Mouse (Mus musculus): ENCODE data around the gene Utp20.
"Not testable (repeated sequence)": the region's sequence is repeated elsewhere in the genome, so short reads cannot be mapped to it uniquely, and the experiment has no call there.

Gene Utp20

DNA sequence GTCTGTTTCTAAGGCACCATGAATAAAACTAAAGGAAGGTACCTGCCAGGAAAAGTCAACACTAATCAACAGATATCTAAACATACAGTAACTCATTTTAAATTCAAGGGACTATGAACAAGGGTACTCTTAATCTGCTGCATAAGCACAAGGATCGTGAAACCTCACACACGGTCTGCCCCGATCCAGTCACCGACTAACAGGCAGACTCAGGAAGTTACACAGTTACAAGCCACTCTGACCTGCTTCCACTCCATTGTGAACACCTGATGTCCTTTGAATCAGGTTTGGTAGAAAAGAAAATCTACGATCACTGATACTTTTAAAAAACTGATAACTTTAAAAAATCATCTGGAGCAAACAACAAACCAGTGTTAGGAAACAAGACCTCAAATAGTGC, 42.7 kb downstream of the Utp20 start:
- in situ Hi-C loops (cut with MboI), result no loop called here

DNA sequence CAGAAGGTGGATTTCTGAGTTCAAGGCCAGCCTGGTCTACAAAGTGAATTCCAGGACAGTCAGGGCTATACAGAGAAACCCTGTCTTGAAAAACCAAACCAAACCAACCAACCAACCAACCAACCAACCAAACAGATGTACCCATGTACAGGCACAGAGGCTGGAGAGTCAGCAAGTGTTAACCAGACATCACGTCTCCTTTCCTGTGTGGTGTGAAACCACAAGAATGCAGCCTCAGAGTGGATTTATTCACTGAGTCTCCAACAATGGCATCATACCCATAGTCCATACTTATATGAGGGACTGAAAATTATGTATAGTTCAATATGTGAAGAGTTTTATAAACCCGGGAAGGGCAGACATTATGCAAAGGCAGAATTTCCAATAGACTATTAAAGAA, 43.5 kb downstream of the Utp20 start:
- in situ Hi-C loops (cut with MboI), result not testable (repeated sequence)

DNA sequence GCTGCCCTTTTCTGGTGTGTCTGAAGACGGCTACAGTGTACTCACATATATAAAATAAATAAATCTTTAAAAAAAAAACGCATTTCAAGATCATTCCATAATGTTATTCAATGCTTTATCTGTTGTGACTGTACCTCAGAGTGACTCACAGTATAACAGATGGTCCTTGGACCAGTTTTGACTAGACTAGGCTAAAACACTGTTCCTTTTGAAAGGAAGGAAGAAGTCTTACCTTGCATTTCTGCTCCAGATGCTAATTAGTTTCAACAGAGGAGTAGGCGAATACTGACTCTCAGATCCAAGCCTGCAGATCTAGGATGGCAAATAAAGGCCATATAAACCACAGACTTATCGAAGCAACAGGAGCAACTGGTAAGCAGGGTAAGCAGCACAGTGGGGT, 45.9 kb downstream of the Utp20 start:
- in situ Hi-C loops (cut with MboI), result no loop called here

DNA sequence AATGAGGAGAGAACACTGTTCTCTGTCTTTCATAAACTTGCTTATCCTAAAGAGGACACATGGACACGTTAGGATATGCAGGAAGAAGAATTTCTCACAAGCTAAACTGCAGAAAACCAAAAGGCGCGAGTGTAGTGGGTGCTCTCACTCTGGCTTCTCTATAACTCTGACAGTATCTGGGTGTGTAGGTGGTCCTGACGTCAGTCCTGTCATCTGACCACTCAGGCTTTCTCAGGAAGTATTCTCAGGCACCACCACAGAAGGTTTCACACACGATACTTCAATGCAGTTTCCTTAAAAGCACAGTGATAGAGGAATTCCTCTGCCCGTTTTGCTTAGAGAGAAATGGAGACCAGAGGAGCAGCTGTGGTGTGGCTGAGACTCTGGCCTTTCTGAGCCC, 50.4 kb downstream of the Utp20 start:
- in situ Hi-C loops (cut with MboI), result no loop called here

DNA sequence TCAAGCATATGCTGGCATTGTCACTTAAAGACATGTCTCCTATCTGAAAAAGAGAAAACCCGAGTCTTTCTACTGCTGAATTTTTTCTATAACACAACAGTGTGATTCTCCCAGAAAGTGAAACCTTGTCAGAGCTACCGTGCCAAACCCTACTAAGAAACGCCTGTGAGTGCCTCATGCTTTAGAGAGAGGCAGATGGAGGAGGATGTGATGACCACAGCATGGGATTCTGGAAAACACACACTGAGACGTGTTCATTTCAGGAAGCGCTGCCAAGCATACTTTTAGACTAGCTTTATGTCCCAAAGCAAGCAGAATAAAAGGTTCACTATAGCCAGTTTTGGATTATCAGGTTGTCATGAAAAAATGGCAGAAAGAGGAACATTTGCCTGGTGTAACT, 53.6 kb downstream of the Utp20 start:
- in situ Hi-C loops (cut with MboI), result not testable (repeated sequence)

DNA sequence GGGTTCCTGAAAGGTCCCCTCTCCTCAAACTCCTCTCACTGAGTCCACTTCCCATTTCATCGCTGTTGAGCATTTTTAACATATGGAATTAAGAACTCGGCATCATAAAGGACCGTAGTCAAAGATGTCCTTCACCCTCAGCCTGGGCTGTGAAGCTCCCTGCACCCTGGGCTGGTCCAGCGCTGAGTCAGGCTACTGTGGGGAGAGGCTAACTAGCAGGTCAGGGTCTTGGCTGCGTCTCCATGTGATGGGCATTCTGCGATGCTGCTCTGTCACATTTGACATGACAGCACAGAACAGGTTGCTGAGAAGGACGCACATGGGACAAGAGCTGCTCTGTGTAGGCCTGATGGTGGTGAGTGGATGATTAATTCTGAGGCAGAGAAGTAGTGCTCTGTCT, 56.9 kb downstream of the Utp20 start:
- in situ Hi-C loops (cut with MboI), result no loop called here

DNA sequence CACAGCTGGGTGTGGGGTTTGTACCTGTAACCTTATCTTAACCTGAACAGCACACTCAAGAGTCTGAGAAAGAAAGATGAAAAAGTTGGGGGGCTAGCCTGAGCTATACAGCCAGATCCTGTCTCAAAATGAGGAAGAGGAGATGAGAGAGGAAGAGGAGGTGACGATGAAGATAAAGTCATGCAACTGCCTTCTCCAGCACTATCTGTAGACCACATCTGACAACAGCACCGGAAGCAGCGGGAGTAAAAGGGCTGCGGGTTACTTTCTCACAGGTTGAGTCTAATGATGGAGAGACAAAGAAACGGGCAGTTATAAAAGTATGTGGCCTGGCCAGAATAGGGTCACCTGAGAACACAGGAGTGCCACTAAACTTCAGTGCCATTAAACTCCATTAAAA, 57.6 kb downstream of the Utp20 start:
- in situ Hi-C loops (cut with MboI), result no loop called here

DNA sequence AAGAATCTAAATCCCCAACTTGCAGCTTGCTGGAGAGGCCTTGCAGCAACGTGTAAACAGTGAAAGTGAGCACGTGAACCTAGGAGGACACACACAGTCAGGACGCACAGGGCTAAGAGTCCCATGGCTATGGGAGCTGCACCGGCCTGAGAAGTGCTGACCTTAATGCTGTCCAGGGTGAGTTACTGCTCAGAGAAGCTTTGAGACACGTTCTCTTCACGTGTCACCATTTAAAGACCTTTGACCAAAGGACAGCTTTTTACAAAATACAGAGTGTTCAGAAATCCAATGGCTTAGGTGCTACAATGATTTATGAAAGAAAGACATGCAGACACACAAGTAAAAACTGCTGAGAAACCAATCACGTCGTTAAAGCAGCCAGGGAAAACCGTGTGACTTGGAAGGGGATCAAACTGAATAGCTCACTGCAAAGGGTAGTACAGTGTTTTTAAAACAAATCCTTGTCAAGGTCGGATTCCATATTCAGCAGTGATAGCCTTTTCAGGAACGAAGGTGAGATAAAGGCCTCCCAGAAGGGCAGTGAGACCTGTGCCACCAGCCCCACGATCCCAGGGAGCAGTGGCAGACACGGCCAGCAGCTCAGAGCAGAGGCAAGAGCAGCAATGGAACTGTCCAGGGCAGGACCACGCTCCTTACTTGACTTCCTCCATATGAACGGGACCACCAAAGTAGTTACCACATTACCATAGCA, 61.0 kb downstream of the Utp20 start:
- in situ Hi-C loops (cut with MboI), result no loop called here

DNA sequence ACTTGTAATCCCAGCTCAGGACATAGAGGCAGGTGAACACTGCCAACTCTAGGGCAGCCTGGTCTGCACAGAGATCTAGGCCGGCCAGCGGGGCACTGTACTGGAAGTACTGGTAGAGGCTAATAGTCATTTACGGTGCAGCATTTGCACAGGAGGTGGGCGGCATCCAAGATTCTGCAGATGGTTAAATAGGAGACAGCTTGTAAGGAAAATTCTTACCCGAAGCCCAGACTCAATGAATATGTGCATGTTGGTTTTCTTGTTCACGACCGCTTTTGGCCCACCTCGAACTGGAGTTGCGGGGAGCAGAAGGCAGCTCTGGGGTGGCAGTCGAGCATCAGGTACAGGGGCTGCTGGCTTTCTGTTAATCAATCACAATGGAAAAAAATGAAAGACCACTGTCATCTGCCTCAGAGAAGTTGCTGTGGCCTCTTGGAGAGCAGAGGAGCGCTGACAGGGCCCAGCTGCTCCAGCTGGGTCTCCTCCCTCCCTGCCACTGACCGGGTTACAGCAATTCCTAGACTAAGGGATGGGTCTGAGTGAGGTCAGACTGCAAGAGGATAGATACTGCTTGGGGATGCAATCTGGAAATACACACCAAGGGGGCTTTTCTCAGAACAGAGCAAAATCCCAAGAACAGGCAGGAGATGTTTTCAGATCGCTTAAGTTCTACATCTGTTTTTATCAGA, 64.9 kb downstream of the Utp20 start:
- in situ Hi-C loops (cut with MboI), result no loop called here

DNA sequence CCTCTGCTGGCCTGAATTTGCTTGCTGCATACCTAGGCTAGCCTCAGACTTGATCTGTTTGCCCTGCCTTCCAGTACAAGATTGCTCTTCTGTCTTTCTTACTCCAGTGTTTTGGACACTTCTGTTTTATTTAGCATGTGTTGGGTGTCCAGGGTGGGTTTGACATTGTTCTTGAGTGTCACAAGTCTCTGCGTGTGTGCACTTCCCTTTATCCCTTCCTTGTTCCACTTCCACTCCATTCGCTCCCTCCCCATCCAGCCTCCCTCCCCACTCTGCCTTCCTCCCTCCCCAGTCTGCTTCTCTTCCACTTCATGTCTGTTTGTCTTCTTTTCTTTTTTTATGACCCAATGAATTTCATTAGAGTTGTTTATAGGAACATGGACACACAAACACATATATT, 85.2 kb downstream of the Utp20 start:
- in situ Hi-C loops (cut with MboI), result loop anchor here (25.0 kb wide), 1 partner anchor 354 kb away; the partner anchor contains the start of genes Dram1 and Gnptab

DNA sequence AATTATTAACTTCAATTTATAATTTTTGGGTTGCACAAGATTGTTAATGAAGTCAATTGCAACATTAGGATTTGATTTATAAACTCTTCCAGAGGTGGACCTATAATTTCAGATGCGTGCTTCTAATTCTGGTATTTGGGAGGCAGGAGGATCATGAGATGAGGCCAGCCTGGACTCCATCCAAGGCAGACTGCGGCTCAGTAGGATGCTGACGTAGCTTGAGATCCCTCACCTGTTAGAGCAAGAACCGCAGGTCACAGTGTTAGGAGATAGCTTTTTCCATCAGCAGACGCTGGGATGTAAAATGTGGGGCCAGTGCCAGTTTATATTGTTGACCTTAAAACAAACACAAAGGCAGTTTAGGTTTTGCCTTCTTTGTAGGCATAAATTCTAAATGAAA, 85.8 kb downstream of the Utp20 start:
- in situ Hi-C loops (cut with MboI), result loop anchor here (25.0 kb wide), 1 partner anchor 353 kb away; the partner anchor contains the start of genes Dram1 and Gnptab

DNA sequence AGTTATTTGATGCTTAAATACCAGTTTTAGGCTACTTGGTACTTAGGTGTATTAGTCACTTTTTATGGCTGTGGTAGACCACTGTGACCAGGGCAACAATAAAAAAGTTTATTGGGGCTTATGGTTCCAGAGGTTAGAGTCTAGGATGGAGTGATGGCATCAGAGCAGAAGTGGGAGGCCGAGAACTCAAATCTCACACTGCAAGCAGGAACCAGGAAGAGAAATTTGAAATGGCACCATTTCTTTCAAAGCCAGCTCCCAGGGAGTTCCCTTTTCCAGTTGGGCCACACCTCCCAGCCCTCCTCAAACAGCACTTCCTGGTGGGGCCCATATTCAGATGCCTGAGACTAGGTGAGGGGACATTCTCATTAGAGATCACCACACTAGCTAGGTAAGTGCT, 86.8 kb downstream of the Utp20 start:
- in situ Hi-C loops (cut with MboI), result loop anchor here (25.0 kb wide), 1 partner anchor 353 kb away; the partner anchor contains the start of genes Dram1 and Gnptab

DNA sequence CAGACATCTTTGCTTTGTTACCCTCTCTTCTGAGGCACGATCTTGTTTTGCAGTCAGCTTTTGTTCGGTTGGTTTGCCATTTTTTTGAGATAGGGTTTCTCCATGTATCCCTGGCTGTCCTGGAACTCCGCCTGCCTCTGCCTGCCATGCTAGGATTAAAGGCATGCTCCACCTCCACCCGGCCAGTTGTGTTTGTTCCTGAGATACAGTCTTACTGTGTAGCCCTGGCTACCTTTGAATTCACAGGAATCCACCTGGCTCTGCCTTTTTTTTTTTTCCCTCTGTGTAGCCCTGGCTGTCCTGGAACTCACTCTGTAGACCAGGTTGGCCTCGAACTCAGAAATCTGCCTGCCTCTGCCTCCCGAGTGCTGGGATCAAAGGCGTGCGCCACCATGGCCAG, 87.5 kb downstream of the Utp20 start:
- in situ Hi-C loops (cut with MboI), result loop anchor here (25.0 kb wide), 1 partner anchor 352 kb away; the partner anchor contains the start of genes Dram1 and Gnptab

DNA sequence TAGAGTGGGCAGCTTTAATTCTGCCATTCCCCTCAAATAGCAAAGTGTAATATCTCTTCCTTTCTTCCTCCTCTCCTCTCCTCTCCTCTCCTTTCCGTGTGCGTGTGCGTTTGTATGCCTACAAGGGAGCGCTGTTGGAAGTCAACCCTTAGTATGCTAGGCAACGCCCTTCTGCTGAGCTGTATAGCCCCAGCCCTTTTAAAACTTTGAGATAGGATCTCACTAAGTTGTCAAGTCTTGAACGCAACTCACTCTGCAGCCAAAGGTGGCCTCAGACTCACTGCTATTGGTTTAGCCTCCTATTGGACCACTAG, 94.3 kb downstream of the Utp20 start:
- in situ Hi-C loops (cut with MboI), result loop anchor here (25.0 kb wide), 1 partner anchor 345 kb away; the partner anchor contains the start of genes Dram1 and Gnptab

DNA sequence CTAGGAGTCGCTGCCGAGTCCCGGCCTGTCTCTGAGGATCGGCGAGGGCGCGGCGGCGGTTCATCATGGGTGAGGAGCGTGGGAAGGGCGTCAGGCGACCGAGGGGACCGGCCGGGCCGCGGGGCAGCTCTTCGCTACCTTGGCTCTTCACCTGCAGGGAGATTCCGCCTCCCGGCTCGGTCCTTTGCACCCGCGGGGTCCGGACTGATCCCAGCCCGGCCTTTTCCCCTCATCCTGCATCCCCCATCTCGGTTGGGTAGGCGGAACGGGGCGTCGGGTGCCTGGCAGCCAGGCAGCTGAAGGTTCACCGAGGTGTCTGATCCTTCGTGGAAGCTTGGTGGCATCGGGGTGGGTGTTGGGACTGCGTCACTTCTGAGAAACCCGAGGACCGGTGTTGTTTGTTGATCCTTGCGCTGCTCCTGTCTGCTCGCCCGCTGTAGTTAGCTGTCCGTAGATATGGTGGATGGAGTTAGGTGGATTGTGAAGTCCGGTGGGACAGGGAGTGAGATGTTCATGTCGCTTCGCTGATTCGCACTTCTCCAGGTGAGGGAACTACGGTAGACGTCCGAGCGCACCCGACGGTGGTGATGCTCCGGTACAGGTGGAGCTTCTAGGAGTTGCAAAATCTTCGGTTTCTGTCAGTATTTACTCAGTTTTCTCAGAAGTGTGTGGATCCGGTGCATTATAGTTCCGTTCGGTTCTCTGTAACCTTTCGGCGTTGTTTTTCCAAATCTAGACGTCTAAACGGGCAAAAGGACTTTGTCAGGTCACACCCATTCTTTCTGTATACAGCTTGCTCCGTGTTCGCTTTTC, 94.9 kb downstream of the Utp20 start:
- in situ Hi-C loops (cut with MboI), result loop anchor here (25.0 kb wide), 1 partner anchor 344 kb away; the partner anchor contains the start of genes Dram1 and Gnptab

DNA sequence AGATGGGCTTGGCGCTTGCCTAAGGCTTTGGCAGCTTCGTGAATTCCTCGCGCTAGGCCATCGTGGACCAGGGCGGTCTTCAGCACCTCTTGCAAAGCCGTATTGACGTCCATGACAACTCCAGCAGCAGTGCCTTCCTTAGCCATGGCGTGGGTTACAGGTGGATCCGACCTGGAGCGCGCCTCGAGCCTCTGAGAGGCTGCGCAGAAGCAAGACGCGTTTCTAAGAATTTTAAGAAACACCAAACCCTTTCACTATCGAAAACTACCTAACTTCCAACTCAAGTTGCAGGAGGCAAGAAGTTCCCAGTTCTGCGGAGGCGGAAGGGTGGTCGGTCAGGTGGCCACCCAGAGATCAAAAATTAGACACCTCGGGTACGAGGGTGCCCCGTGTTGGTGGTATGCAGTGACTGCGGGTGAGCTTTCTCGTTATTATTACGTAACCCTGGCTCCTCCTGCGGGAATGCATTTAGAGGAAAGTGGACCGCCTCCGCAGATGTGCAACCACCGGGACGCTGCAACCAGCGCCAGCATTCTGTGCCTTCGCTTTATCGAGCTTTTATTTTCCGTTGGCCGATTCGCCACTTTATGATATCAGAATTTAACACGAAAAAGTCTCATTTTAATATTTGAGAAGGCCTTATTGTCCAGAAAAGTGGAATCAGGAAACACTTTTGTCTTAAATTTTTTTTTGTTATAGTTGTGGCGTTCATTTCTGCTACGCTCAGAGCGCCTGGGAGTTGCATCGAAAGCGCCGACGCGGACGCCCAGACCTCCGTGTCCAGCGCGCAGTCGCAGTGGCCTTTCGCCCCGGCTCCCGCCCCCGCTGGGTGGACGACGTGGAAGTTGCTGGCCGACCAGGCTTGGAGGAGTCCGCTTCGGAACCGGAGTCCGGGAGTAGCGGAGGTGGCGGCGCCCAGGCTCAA, 95.8 kb downstream of the Utp20 start, which contains the start of gene Arl1:
Arl1 (plus strand) TSS at position 288 of the 925 bp plus-strand sequence.
- in situ Hi-C loops (cut with MboI), result loop anchor here (25.0 kb wide), 1 partner anchor 344 kb away; the partner anchor contains the start of genes Dram1 and Gnptab

DNA sequence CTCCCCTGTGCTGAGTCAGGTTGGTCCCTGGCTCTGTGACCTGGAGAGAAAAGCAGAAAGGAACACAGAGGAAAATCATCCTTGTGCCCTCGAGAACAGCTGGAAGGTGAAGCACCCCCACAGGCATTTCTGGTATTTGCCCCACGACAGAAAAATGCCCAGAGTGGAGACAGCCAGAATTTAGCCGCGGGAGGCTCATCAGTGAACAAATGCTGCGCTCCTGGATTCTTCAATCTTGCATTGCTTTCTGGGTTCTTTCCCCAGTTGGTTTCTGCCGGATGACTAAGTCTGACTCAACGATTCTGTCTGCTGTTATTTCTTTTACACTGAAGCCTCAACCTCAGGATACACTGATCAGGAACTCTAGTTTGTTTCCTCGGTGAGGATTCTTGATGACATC, 98.4 kb downstream of the Utp20 start:
- in situ Hi-C loops (cut with MboI), result loop anchor here (25.0 kb wide), 1 partner anchor 341 kb away; the partner anchor contains the start of genes Dram1 and Gnptab

DNA sequence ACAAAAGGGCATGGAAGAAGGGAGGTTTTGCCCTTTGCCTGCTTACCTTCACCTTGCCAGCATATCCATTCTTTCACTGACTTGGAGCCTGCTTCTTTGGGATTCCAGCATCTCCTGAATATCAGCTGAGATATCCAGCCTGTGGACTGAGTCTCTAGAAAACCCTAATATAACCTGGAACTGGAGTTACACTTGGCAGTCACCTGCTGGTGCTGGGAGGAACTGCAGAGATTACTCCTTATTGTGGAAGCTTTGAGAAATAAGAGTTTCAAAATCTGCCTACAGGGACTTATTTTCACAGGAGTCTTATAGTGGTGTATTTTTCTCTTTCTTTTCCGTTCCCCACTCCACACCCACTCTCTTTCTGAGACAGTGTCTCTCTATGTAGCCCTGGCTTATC, 99.5 kb downstream of the Utp20 start:
- in situ Hi-C loops (cut with MboI), result loop anchor here (25.0 kb wide), 1 partner anchor 340 kb away; the partner anchor contains the start of genes Dram1 and Gnptab

DNA sequence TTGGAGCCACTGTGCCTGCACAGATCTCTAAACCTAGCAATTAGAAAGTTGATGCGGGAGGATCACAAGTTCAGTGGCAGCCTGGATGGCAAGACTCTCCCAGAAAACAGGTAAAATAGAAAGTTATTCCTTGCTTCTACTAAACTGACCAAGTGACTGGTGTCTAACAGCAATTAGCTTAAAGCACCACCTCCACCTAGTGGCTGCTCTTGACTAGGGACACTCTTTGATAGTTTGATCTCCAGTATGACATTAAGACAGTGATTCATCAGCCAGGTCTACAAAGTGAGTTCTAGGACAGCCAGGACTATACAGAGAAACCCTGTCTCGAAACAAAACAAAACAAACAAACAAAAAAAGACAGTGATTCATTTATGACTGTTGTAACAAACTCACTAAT, 101.3 kb downstream of the Utp20 start:
- in situ Hi-C loops (cut with MboI), result loop anchor here (25.0 kb wide), 1 partner anchor 338 kb away; the partner anchor contains the start of genes Dram1 and Gnptab

DNA sequence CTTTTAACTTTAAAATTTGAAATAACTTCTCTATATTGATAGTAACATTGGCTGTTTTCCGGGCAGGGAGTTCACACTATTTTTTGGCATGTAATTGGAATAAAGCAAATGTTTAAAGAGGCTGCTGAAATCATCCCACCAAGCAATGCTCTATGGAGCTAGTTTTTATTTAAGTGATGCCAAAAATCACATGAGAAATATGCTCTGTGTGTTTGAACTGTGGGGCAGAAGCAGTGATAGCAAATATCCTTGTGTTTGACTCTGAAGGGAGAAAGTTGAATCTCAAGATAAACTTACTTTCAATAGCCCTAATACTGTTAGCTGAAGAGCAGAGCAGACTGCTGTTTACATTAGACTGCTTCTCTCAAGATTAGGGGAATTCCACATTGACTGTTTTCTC, 107.0 kb downstream of the Utp20 start:
- in situ Hi-C loops (cut with MboI), result no loop called here

DNA sequence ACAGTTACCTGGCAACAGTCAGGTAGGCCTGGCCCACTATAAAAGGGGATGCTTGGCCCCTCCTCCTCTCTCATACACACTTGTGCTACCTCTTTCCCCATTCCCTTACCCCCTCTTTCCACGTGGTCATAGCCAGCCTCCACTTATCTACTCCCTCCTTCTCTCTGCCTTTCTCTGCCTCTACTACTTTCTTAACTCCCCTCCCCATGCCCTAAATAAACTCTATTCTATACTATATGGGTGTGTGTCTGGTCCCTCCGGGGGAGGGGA, 108.9 kb downstream of the Utp20 start:
- in situ Hi-C loops (cut with MboI), result no loop called here
